Mouse (Mus musculus): ENCODE data around the gene Wdr49. TPM values are rescaled to one million over a fixed set of nuclear protein-coding genes. Genes with fewer than 3 reads are reported as not detected.

Gene Wdr49
- total and polyA plus RNA-seq, 3 experiments: 0.44 TPM; not detected in 2

- TF ChIP-seq CTCF (IDR thresholded peaks at IDR 0.05; ENCODE audit: low read depth, low read length): no peak
- TF ChIP-seq TAL1 (conservative IDR thresholded peaks at IDR 0.05; ENCODE audit: low read depth, low read length): no peak
- no peak for TF ChIP-seq GATA1 (IDR thresholded peaks at IDR 0.05; ENCODE audit: borderline replicate concordance, low read length)
- TF ChIP-seq POLR2AphosphoS5 (IDR thresholded peaks at IDR 0.05; ENCODE audit: insufficient replicate concordance, low read depth, low read length): no peak
- TF ChIP-seq GATA2 (IDR thresholded peaks at IDR 0.05; ENCODE audit: borderline replicate concordance, low read depth, low read length): no peak
- no peaks in the 10 kb centered on the region for H3K27me3 ChIP-seq (ENCODE audit: insufficient read depth, low read length)
- no peak overlapping the region for H3K4me3 ChIP-seq (ENCODE audit: low read depth, low read length)
- no peaks in the 10 kb centered on the region for H3K4me1 ChIP-seq (ENCODE audit: insufficient read depth, low read depth, low read length)
- H3K9me3 ChIP-seq (replicated peaks): no peaks in the 10 kb centered on the region
- DNase-seq (ENCODE audit: low spot score) (no peak), ATAC-seq (ENCODE audit: extremely low read depth, insufficient number of reproducible peaks, low FRiP score, poor library complexity, severe bottlenecking) (no peak)
- no peaks in the 10 kb centered on the region for H3K36me3 ChIP-seq (replicated peaks)
These were observed 11.0 kb upstream of the Wdr49 start for GRCm38 (mm10) chr3:75492913-75493312.

- DNase-seq (ENCODE audit: low spot score) (no peak), ATAC-seq (ENCODE audit: extremely low read depth, insufficient number of reproducible peaks, low FRiP score, poor library complexity, severe bottlenecking) (no peak)
- no peak overlapping the region for H3K4me3 ChIP-seq (ENCODE audit: low read depth, low read length)
- H3K27me3 ChIP-seq (ENCODE audit: insufficient read depth, low read length): no peaks in the 10 kb centered on the region
- TF ChIP-seq TAL1 (conservative IDR thresholded peaks at IDR 0.05; ENCODE audit: low read depth, low read length) (no peak), GATA2 (IDR thresholded peaks at IDR 0.05; ENCODE audit: borderline replicate concordance, low read depth, low read length) (no peak), GATA1 (IDR thresholded peaks at IDR 0.05; ENCODE audit: borderline replicate concordance, low read length) (no peak), CTCF (IDR thresholded peaks at IDR 0.05; ENCODE audit: low read depth, low read length) (no peak), POLR2AphosphoS5 (IDR thresholded peaks at IDR 0.05; ENCODE audit: insufficient replicate concordance, low read depth, low read length) (no peak)
- no peaks in the 10 kb centered on the region for H3K36me3 ChIP-seq (replicated peaks)
- H3K4me1 ChIP-seq (ENCODE audit: insufficient read depth, low read depth, low read length): no peaks in the 10 kb centered on the region
- no peaks in the 10 kb centered on the region for H3K9me3 ChIP-seq (replicated peaks)
These were observed 6.8 kb downstream of the Wdr49 start for GRCm38 (mm10) chr3:75475106-75475505.

- DNase-seq (ENCODE audit: low spot score) (no peak), ATAC-seq (ENCODE audit: extremely low read depth, insufficient number of reproducible peaks, low FRiP score, poor library complexity, severe bottlenecking) (no peak)
- H3K4me1 ChIP-seq (ENCODE audit: insufficient read depth, low read depth, low read length): no peaks in the 10 kb centered on the region
- no peak overlapping the region for H3K4me3 ChIP-seq (ENCODE audit: low read depth, low read length)
- no peaks in the 10 kb centered on the region for H3K9me3 ChIP-seq (replicated peaks)
- no peak for TF ChIP-seq TAL1 (conservative IDR thresholded peaks at IDR 0.05; ENCODE audit: low read depth, low read length)
- TF ChIP-seq GATA1 (IDR thresholded peaks at IDR 0.05; ENCODE audit: borderline replicate concordance, low read length): no peak
- no peak for TF ChIP-seq GATA2 (IDR thresholded peaks at IDR 0.05; ENCODE audit: borderline replicate concordance, low read depth, low read length)
- no peak for TF ChIP-seq POLR2AphosphoS5 (IDR thresholded peaks at IDR 0.05; ENCODE audit: insufficient replicate concordance, low read depth, low read length)
- TF ChIP-seq CTCF (IDR thresholded peaks at IDR 0.05; ENCODE audit: low read depth, low read length): no peak
- H3K27me3 ChIP-seq (ENCODE audit: insufficient read depth, low read length): no peaks in the 10 kb centered on the region
- no peaks in the 10 kb centered on the region for H3K36me3 ChIP-seq (replicated peaks)
These were observed 7.3 kb downstream of the Wdr49 start for GRCm38 (mm10) chr3:75474657-75475056.

GRCm38 (mm10) chr3:75468154-75468553 is 13.8 kb downstream of the Wdr49 start:
- ATAC-seq (ENCODE audit: extremely low read depth, insufficient number of reproducible peaks, low FRiP score, poor library complexity, severe bottlenecking): no peak
- TF ChIP-seq POLR2AphosphoS5 (IDR thresholded peaks at IDR 0.05; ENCODE audit: insufficient replicate concordance, low read depth, low read length): no peak
- TF ChIP-seq GATA2 (IDR thresholded peaks at IDR 0.05; ENCODE audit: borderline replicate concordance, low read depth, low read length): no peak
- no peak for TF ChIP-seq GATA1 (IDR thresholded peaks at IDR 0.05; ENCODE audit: borderline replicate concordance, low read length)
- no peak for TF ChIP-seq CTCF (IDR thresholded peaks at IDR 0.05; ENCODE audit: low read depth, low read length)
- no peak for TF ChIP-seq TAL1 (conservative IDR thresholded peaks at IDR 0.05; ENCODE audit: low read depth, low read length)
- Histone ChIP-seq H3K36me3 (replicated peaks) (no peaks in the 10 kb centered on the region), H3K27me3 (ENCODE audit: insufficient read depth, low read length) (no peaks in the 10 kb centered on the region), H3K9me3 (replicated peaks) (no peaks in the 10 kb centered on the region), H3K4me3 (ENCODE audit: low read depth, low read length) (no peak overlapping the region), H3K4me1 (ENCODE audit: insufficient read depth, low read depth, low read length) (no peaks in the 10 kb centered on the region)
- no peak for DNase-seq (ENCODE audit: low spot score)

- Histone ChIP-seq H3K27me3 (ENCODE audit: insufficient read depth, low read length) (no peaks in the 10 kb centered on the region), H3K4me1 (ENCODE audit: insufficient read depth, low read depth, low read length) (no peaks in the 10 kb centered on the region), H3K9me3 (replicated peaks) (no peaks in the 10 kb centered on the region), H3K36me3 (replicated peaks) (no peaks in the 10 kb centered on the region), H3K4me3 (ENCODE audit: low read depth, low read length) (no peak overlapping the region)
- TF ChIP-seq GATA1 (IDR thresholded peaks at IDR 0.05; ENCODE audit: borderline replicate concordance, low read length) (no peak), CTCF (IDR thresholded peaks at IDR 0.05; ENCODE audit: low read depth, low read length) (no peak), GATA2 (IDR thresholded peaks at IDR 0.05; ENCODE audit: borderline replicate concordance, low read depth, low read length) (no peak), TAL1 (conservative IDR thresholded peaks at IDR 0.05; ENCODE audit: low read depth, low read length) (no peak), POLR2AphosphoS5 (IDR thresholded peaks at IDR 0.05; ENCODE audit: insufficient replicate concordance, low read depth, low read length) (no peak)
- ATAC-seq (ENCODE audit: extremely low read depth, insufficient number of reproducible peaks, low FRiP score, poor library complexity, severe bottlenecking) (no peak), DNase-seq (ENCODE audit: low spot score) (no peak)
These were observed 51.3 kb downstream of the Wdr49 start for GRCm38 (mm10) chr3:75430564-75431181.

- no peak for DNase-seq (ENCODE audit: low spot score)
- no peaks in the 10 kb centered on the region for H3K9me3 ChIP-seq (replicated peaks)
- no peaks in the 10 kb centered on the region for H3K4me1 ChIP-seq (ENCODE audit: insufficient read depth, low read depth, low read length)
- no peak overlapping the region for H3K4me3 ChIP-seq (ENCODE audit: low read depth, low read length)
- H3K36me3 ChIP-seq (replicated peaks): no peaks in the 10 kb centered on the region
- no peaks in the 10 kb centered on the region for H3K27me3 ChIP-seq (ENCODE audit: insufficient read depth, low read length)
- ATAC-seq (ENCODE audit: extremely low read depth, insufficient number of reproducible peaks, low FRiP score, poor library complexity, severe bottlenecking): no peak
- no peak for TF ChIP-seq GATA1 (IDR thresholded peaks at IDR 0.05; ENCODE audit: borderline replicate concordance, low read length)
- TF ChIP-seq POLR2AphosphoS5 (IDR thresholded peaks at IDR 0.05; ENCODE audit: insufficient replicate concordance, low read depth, low read length): no peak
- no peak for TF ChIP-seq TAL1 (conservative IDR thresholded peaks at IDR 0.05; ENCODE audit: low read depth, low read length)
- no peak for TF ChIP-seq CTCF (IDR thresholded peaks at IDR 0.05; ENCODE audit: low read depth, low read length)
- TF ChIP-seq GATA2 (IDR thresholded peaks at IDR 0.05; ENCODE audit: borderline replicate concordance, low read depth, low read length): no peak
These were observed 86.0 kb downstream of the Wdr49 start for GRCm38 (mm10) chr3:75395918-75396317.

Data from G1E (cell line).